ENCODE assay signal across 8 mouse cellular contexts in genomic region chr5:142444791-142445531, GRCm38 (mm10). TPM values are rescaled to one million over a fixed set of nuclear protein-coding genes. Genes with fewer than 3 reads are reported as not detected.
A peak's percentile ranks its signal among the peaks of the same experiment; 100 is the strongest.
DNase-seq lines count a peak whose midpoint lies in the region; ATAC-seq and TF ChIP-seq lines count a peak whose summit lies in the region.

No protein-coding gene starts in this region.

- TF ChIP-seq CTCF in G1E (IDR thresholded peaks at IDR 0.05; ENCODE audit: low read depth, low read length), result no peak
- no peak for TF ChIP-seq CTCF in liver, adult 2 months (IDR thresholded peaks at IDR 0.05; ENCODE audit: low read depth, low read length)

- TF ChIP-seq POLR2A in liver, adult 2 months (IDR thresholded peaks at IDR 0.05; ENCODE audit: extremely low read depth, insufficient read depth, low read length), result no peak

- H3K9ac ChIP-seq in liver, adult 2 months (ENCODE audit: low read depth, low read length), result no peak overlapping the region

- peak; percentile 53 to 60 for DNase-seq in heart, adult 18-20 months
- DNase-seq in heart, postnatal 36 days, result no peak
- peak; percentile 38 for DNase-seq in G1E (ENCODE audit: low spot score)
- DNase-seq in gastrocnemius, postnatal 14 days, result peak; percentile 65
- DNase-seq in liver, adult 2 months (ENCODE audit: extremely low read depth, low read depth, low spot score), result peak; percentile 66
- DNase-seq in right cerebral cortex, postnatal 10 days (ENCODE audit: low spot score in 2 of 2), result no peak
- DNase-seq in right cerebral cortex, postnatal 25 days, result no peak

- H3K4me1 ChIP-seq in G1E (ENCODE audit: insufficient read depth, low read depth, low read length), result peaks cover 62% of the 10 kb centered on the region
- H3K4me1 ChIP-seq in liver, adult 2 months (ENCODE audit: control insufficient read depth, insufficient read depth, low read length), result peaks cover 34% of the 10 kb centered on the region

- no peaks in the 10 kb centered on the region for H3K9me3 ChIP-seq in G1E (replicated peaks)

- H3K79me2 ChIP-seq in liver, adult 2 months (ENCODE audit: control insufficient read depth, insufficient read depth, low read length), result peaks cover 51% of the 10 kb centered on the region

- peak overlapping the region; percentile 37 for H3K27ac ChIP-seq in liver, adult 2 months (replicated peaks; ENCODE audit: insufficient read depth, low read depth, low read length)

- H3K4me3 ChIP-seq in G1E (ENCODE audit: low read depth, low read length), result peak overlapping the region; percentile 25; the same call in 1 of the 2 replicates
- H3K4me3 ChIP-seq in liver, adult 2 months (ENCODE audit: insufficient read depth, low read depth, low read length), result no peak overlapping the region

- no peak for ATAC-seq in G1E (ENCODE audit: extremely low read depth, insufficient number of reproducible peaks, low FRiP score, poor library complexity, severe bottlenecking)
- no peak for ATAC-seq in cerebellum, adult (ENCODE audit: insufficient number of reproducible peaks, low FRiP score, low TSS enrichment)

- H3K36me3 ChIP-seq in G1E (replicated peaks), result peaks cover 85% of the 10 kb centered on the region
- 0 out of 2 replicates have a peak, but pooled peaks cover 3% of the 10 kb centered on the region for H3K36me3 ChIP-seq in liver, adult 2 months (ENCODE audit: control insufficient read depth, insufficient read depth, low read length)

- H3K27me3 ChIP-seq in G1E (ENCODE audit: insufficient read depth, low read length), result no peaks in the 10 kb centered on the region
- no peaks in the 10 kb centered on the region for H3K27me3 ChIP-seq in liver, adult 2 months (ENCODE audit: control insufficient read depth, insufficient read depth, low read length)

- WGBS in liver, adult 2 months, result 67% methylated on average over 11 of the region's 11 CpGs

- intact Hi-C loops in heart, postnatal 36 days (cut with DNase I), result loop anchor here (10.0 kb wide), 2 partner anchors 1200 to 1600 kb away; partner anchors contain the start of gene Sdk1
- intact Hi-C loops in gastrocnemius, postnatal 14 days (cut with DNase I; ENCODE audit: low total_unique reads), result loop anchor here (5.0 kb wide), 1 partner anchor 43 kb away; the partner anchor contains the start of gene Foxk1

RNA-seq across cellular contexts. Expression of gene Ap5z1, which starts 18.8 kb away (rescaled TPM):
- 1 to 10 TPM; 5.0 to 6.0 TPM for total RNA-seq in heart, adult 18-20 months (2021)
- 1 to 10 TPM; 6.2 to 6.4 TPM for total RNA-seq in heart, postnatal 36 days (2021)
- 14.1 and 14.6 TPM in 2 replicates for total RNA-seq in G1E (2014; fragmentation: Nextera tagmentation)
- total RNA-seq in G1E (2017), result 11.5 and 14.0 TPM in 2 replicates
- polyA plus RNA-seq in G1E (2012), result 32.0 and 37.7 TPM in 2 replicates
- 1 to 10 TPM; 3.4 to 3.9 TPM for total RNA-seq in gastrocnemius, postnatal 14 days (2021)
- 3.6 and 6.9 TPM in 2 replicates for total RNA-seq in liver, adult 2 months (2014; rRNA removed)
- polyA plus RNA-seq in liver, adult 2 months (2012; rRNA removed), result 23.3 and 24.9 TPM in 2 replicates

RNA-seq across cellular contexts. Expression of gene Foxk1, which starts 43.7 kb away (rescaled TPM):
- 10 to 100 TPM; 15.7 to 15.9 TPM for total RNA-seq in heart, adult 18-20 months (2021)
- 10 to 100 TPM; 15.7 to 15.8 TPM for total RNA-seq in heart, postnatal 36 days (2021)
- total RNA-seq in G1E (2014; fragmentation: Nextera tagmentation), result 26.9 and 29.5 TPM in 2 replicates
- total RNA-seq in G1E (2017), result 4.9 and 5.5 TPM in 2 replicates
- polyA plus RNA-seq in G1E (2012), result 39.3 and 42.7 TPM in 2 replicates
- 10 to 100 TPM; 12.2 to 14.7 TPM for total RNA-seq in gastrocnemius, postnatal 14 days (2021)
- total RNA-seq in liver, adult 2 months (2014; rRNA removed), result 3.0 and 5.0 TPM in 2 replicates
- polyA plus RNA-seq in liver, adult 2 months (2012; rRNA removed), result 7.2 and 7.6 TPM in 2 replicates

Comparison
In these comparisons a context has a peak if more than half of its experiments do, and no peak if none do; other contexts are left out.
1. DNase-seq: peak in heart, adult 18-20 months (2 of 2), G1E (single experiment), gastrocnemius, postnatal 14 days (single experiment) and liver, adult 2 months (single experiment); none in heart, postnatal 36 days (0 of 2), right cerebral cortex, postnatal 10 days (0 of 2) and right cerebral cortex, postnatal 25 days (single experiment).